Mouse (Mus musculus) small intestine, adult 2 months (tissue): ENCODE results near the gene Sult1d1.

Experiments used
- CTCF ChIP-seq: fragments of 200-500 bp; IDR thresholded peaks from 2 replicates; pipeline ENCODE4 v1.5.1; 2012; ENCODE audit warnings: low read depth, mild to moderate bottlenecking, control low read depth, inconsistent platforms, low read length, moderate library complexity, mixed read lengths; ENCODE audit not compliant: insufficient replicate concordance, insufficient read length; ENCODE audit errors: extremely low read depth
- POLR2A ChIP-seq: fragments of 200-500 bp; IDR thresholded peaks from 2 replicates; pipeline ENCODE4 v1.6.1; 2012; ENCODE audit warnings: low read depth, mild to moderate bottlenecking, control low read depth, inconsistent platforms, low read length, moderate library complexity

DNA sequence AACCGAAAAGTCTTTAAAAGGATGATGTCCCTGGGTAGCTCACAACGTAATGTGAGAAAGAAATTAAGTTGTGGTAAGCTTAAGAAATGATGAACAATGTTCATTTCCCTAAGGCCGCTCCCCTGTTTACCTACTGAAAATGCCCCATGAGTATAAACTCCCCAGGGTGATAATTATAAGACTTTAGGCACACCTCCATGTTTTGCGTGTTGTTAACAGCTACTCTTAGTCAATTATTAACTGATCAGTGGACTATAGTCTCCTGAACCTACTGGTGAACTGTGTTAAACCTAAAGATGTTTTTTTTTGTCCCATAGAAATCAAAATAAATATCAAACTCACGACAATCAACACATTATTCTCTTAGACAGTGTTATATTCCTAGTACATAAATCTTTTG lies at the start of gene Sult1d1:
- TF ChIP-seq CTCF (no peak), POLR2A (no peak)
